Mouse (Mus musculus): Measurements from ENCODE around the gene Cep68. TPM values are rescaled to one million over a fixed set of nuclear protein-coding genes. Genes with fewer than 3 reads are reported as not detected.

Gene Cep68
- total RNA-seq, 2 experiments from 2014 or later: 32.4 to 34.8 TPM

- no peak for DNase-seq (ENCODE audit: low spot score in 2 of 2)
These were observed 43.7 kb downstream of the Cep68 start for GRCm38 (mm10) chr11:20205538-20205937.

- no peak for DNase-seq (ENCODE audit: low spot score in 2 of 2)
These were observed 44.3 kb downstream of the Cep68 start for GRCm38 (mm10) chr11:20204870-20205446.

GRCm38 (mm10) chr11:20204321-20204720, 44.9 kb downstream of the Cep68 start:
- DNase-seq (ENCODE audit: low spot score in 2 of 2): no peak

DNA sequence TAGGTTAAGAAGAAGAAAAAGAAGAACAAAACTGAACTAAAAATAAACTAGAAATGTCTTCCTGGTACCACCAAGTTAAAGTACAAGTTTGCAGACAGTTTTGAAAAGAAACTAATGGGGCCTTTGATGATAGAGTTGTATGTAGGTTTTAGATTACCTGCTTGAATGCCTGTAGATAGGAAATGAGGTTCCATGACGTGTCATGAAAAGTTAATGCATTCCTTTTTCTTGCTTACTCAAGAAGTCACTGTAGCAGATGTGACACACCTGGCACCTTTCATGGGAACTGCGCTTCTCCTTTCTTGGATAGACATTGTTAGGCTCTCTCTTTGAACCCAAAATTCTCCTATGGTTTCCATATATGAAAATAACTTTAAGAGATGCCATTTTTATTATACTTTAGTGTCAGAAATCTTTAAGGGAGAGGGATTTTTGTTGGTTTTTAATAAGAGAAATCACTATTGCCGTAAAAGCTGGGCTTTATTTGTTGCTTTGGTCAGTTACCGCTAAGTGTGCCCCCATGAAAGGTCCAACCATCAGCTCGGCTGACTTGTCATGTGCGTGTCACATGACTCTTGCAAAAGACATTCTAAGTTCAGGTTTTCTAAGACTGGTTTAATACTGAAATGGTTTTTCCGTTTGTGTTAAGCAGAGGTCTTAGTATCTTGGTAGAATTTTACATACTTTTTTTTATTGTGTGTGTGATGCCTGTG, 46.8 kb downstream of the Cep68 start:
- no peak for DNase-seq (ENCODE audit: low spot score in 2 of 2)

DNA sequence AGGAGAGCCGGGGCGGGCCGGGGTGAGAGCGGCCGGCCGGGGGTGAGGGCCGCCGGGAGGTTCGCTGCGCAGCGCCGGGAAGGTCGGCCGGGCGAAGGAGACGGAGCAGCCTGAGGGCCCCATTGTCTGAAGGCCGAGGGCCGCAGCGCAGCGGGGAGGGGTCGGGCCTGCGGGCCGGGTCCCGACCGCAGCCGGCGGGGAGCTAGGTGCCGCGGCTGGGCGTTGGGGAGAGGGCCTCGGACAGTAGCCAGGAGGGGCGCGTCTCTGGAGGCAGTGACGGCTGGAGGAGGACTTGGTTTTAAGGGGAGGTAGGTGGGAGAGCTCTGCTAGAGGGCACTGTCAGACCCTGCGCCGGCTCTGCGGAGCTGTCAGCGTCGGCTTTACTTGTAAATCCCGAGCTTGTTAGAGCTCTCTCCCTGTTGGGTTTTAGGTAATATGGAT, 47.5 kb downstream of the Cep68 start:
- DNase-seq (ENCODE audit: low spot score in 2 of 2): peak in 1 of 2 experiments; percentile 49

DNA sequence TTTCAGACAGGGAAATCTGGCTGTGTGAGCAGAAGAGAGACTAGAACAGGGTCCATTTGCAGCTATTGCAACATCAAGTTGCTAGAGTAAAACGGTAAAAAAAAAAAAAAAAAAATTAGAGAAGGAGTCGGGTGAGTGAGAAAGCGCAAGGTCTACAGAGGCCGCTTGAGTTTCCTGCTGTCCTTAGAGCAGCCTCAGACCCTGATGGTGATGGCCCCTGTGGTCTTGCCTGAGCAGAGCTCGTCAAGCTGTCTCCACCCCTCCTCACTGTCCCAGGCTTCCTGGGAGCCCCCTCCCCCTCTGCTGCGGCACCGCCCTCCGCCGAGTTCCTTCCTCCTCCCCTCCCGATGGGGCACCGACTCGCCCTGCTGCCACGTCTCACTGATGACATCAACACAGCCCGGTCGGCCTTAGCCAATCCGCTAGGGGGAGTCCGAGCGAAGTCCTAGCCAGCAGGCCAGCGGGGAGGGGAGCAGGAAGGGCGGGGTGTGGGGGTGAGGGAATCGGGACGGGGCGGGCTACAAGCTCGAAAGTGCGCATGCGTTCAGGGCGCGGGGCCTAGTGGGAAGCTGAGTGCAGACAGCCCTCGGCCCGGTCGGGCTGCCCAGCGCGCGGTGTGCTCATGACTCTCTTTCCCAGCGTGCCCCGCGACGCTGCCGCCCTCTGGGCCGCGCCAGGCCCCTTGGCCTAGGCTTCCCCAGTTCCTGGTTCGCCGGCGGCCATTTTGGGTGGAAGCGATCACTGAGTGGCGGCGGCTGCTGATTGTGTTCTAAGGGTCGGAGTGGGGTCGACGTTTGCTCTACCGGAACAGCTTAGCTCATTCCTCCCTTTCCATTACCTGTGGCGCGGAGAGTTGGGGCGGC, 48.3 kb downstream of the Cep68 start, which contains the start of gene Rab1a:
Gene Rab1a, plus strand, starts transcription at position 720 of the 863 bp plus-strand sequence.
- DNase-seq (ENCODE audit: low spot score in 2 of 2): peak; percentile 100

DNA sequence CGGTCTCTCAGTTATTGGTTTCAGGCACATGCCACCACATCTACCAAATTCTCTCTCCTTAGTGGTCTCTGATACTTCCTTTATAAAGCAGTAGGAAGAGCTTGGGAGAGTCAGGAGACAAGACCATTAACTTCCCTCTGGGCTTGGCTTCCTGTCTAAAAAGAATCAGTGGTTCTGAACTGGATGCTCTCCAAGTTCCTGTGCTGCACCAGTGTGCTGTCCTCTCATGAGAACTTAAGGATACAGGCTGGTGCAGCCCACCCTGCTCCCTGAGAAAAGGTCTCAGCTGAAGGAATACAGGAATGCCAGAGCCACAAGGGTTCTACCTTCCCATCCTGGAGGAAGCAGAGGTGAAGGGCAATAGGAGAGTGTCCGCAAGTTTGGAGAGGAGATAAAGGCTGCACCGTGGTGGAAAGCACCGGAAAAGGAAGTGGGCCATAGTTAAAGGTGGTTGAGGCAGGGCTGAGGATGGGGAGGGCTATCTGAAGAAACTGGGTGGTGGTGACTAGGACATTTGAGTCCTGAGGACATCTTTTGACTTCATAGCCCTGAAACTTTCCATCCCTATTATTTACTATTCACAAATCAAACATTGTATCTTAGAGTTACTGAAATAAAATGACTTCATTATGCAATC, 56.0 kb downstream of the Cep68 start:
- no peak for DNase-seq (ENCODE audit: low spot score in 2 of 2)

DNA sequence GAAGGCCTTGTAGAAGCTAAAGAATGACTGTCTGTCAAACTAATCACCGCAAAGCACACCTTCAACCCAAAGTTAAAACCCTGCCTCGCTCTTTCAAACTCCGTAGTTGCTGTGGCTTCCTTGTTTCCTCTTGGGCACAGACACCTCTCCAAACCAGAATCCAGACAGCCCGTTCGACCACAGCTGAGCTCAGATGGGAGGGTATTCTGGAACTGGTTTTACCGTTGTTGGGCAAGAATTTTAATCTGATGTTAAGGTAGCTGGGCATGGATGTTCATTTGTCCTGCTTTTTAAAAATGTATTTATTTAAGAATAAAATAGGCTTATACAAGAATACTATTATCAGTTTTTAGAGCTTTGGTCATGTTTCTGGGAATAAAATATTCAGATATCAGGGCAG, 62.0 kb downstream of the Cep68 start:
- no peak for DNase-seq (ENCODE audit: low spot score in 2 of 2)

Other genes starting within 250 kb of the Cep68 start
- 100 to 1,000 TPM; 350 to 351 TPM for gene Actr2, start 136.5 kb downstream of the Cep68 start, total RNA-seq (2021)
- gene Rab1a, start 48.0 kb downstream of the Cep68 start, total RNA-seq (2021): 100 to 1,000 TPM; 171 to 173 TPM
- gene Slc1a4, start 83.3 kb upstream of the Cep68 start, total RNA-seq (2021): 10 to 100 TPM; 49.1 to 51.3 TPM

Measured in layer of hippocampus, postnatal 14 days (tissue).